Comparison of ENCODE assay signal across 9 mouse cellular contexts in genomic region chr14:86489044-86489816, GRCm38 (mm10).
DNase-seq lines count a peak whose midpoint lies in the region; ATAC-seq and TF ChIP-seq lines count a peak whose summit lies in the region.
"Had no signal": no experiment of that assay in that cellular context is flagged by ENCODE, and none has a peak within 500 bp of the region (broad histone marks: within the 10 kb centered on the region; RNA-seq: fewer than 3 reads in every experiment).

No protein-coding gene starts in this region.

- no peak for TF ChIP-seq POLR2A in heart, adult 2 months (IDR thresholded peaks at IDR 0.05; ENCODE audit: insufficient read depth, low read depth, low read length)
- no peak for TF ChIP-seq POLR2A in cerebellum, adult 2 months (IDR thresholded peaks at IDR 0.05; ENCODE audit: borderline replicate concordance, insufficient read depth, low read length)

- no peak for ATAC-seq in heart, embryonic 12.5 days (ENCODE audit: insufficient number of reproducible peaks, low FRiP score)

- peaks cover 9% of the 10 kb centered on the region for H3K4me1 ChIP-seq in heart, adult 2 months (ENCODE audit: control insufficient read depth, insufficient read depth, low read length)
- peaks cover 12% of the 10 kb centered on the region; the same call in 1 of the 2 replicates for H3K4me1 ChIP-seq in heart, embryonic 12.5 days (replicated peaks)
- H3K4me1 ChIP-seq in cerebellum, adult 2 months (ENCODE audit: control insufficient read depth, insufficient read depth, low read length): peaks cover 16% of the 10 kb centered on the region
- H3K4me1 ChIP-seq: midbrain, embryonic 12.5 days had no signal

- no peaks in the 10 kb centered on the region for H3K27me3 ChIP-seq in heart, adult 2 months (ENCODE audit: control insufficient read depth, insufficient read depth, low read length)
- no peaks in the 10 kb centered on the region for H3K27me3 ChIP-seq in heart, embryonic 12.5 days (replicated peaks)
- H3K27me3 ChIP-seq in cerebellum, adult 2 months (ENCODE audit: control insufficient read depth, insufficient read depth, low read length): no peaks in the 10 kb centered on the region
- H3K27me3 ChIP-seq: midbrain, embryonic 12.5 days had no signal

- no peak for TF ChIP-seq EP300 in heart, adult 2 months (IDR thresholded peaks at IDR 0.05; ENCODE audit: insufficient read depth, low read depth, low read length)

- WGBS in heart, adult 2 months: 43% methylated on average over 16 of the region's 16 CpGs
- WGBS in heart, embryonic 12.5 days: 70% methylated on average over 16 of the region's 16 CpGs
- 28% methylated on average over 16 of the region's 16 CpGs for WGBS in cerebellum, adult 2 months

- DNase-seq in heart, adult 2 months: peak; percentile 47 to 55
- peak; percentile 59 to 86 for DNase-seq in cerebellum, adult 2 months
- peak; percentile 38 for DNase-seq in heart, postnatal 4 days
- DNase-seq in left cerebral cortex, postnatal 14 days (ENCODE audit: low spot score in 2 of 2): peak; percentile 28 to 37
- no peak for DNase-seq in T-cell, adult 2 months (ENCODE audit: low spot score)
- DNase-seq in spleen, adult 18-20 months: no peak
- DNase-seq in spleen, postnatal 14 days (ENCODE audit: low spot score in 2 of 2): no peak

- TF ChIP-seq CTCF in heart, adult 2 months (IDR thresholded peaks at IDR 0.05): no peak
- no peak for TF ChIP-seq CTCF in cerebellum, adult 2 months (IDR thresholded peaks at IDR 0.05; ENCODE audit: borderline replicate concordance, insufficient read depth, low read depth, low read length)

- no peak overlapping the region for H3K9ac ChIP-seq in heart, adult 2 months (ENCODE audit: low read depth, low read length)
- H3K9ac ChIP-seq in heart, embryonic 12.5 days: no peak overlapping the region
- H3K9ac ChIP-seq: midbrain, embryonic 12.5 days had no signal

- H3K9me3 ChIP-seq in heart, embryonic 12.5 days (replicated peaks): no peaks in the 10 kb centered on the region
- H3K9me3 ChIP-seq: midbrain, embryonic 12.5 days had no signal

- H3K79me2 ChIP-seq in heart, adult 2 months (replicated peaks; ENCODE audit: control insufficient read depth, insufficient read depth, low read length): no peaks in the 10 kb centered on the region

- peak overlapping the region; percentile 47; the same call in 1 of the 2 replicates for H3K27ac ChIP-seq in heart, adult 2 months
- H3K27ac ChIP-seq in heart, embryonic 12.5 days (ENCODE audit: poor library complexity, severe bottlenecking): no peak overlapping the region
- H3K27ac ChIP-seq in cerebellum, adult 2 months (ENCODE audit: insufficient read depth, low read length): no peak overlapping the region
- H3K27ac ChIP-seq: midbrain, embryonic 12.5 days had no signal

- intact Hi-C loops in heart, adult 2 months (cut with DNase I): no loop called here
- intact Hi-C loops in left cerebral cortex, postnatal 14 days (cut with DNase I): no loop called here

- H3K4me2 ChIP-seq in heart, embryonic 12.5 days: no peak overlapping the region
- H3K4me2 ChIP-seq: midbrain, embryonic 12.5 days had no signal

- H3K36me3 ChIP-seq in heart, adult 2 months (ENCODE audit: control insufficient read depth, insufficient read depth, low read length): no peaks in the 10 kb centered on the region
- no peaks in the 10 kb centered on the region for H3K36me3 ChIP-seq in heart, embryonic 12.5 days
- H3K36me3 ChIP-seq: midbrain, embryonic 12.5 days had no signal

- no peak overlapping the region for H3K4me3 ChIP-seq in heart, adult 2 months
- no peak overlapping the region for H3K4me3 ChIP-seq in heart, embryonic 12.5 days
- no peak overlapping the region for H3K4me3 ChIP-seq in cerebellum, adult 2 months (replicated peaks; ENCODE audit: insufficient read depth, low read depth, low read length)
- H3K4me3 ChIP-seq: midbrain, embryonic 12.5 days had no signal

Comparison
In these comparisons a context has a peak if more than half of its experiments do, and no peak if none do; other contexts are left out.
1. DNase-seq: peak in heart, adult 2 months (2 of 2), cerebellum, adult 2 months (2 of 2), heart, postnatal 4 days (single experiment) and left cerebral cortex, postnatal 14 days (2 of 2); none in T-cell, adult 2 months (single experiment), spleen, adult 18-20 months (0 of 2) and spleen, postnatal 14 days (0 of 2).